Mouse (Mus musculus): ENCODE measurements around the gene Evi5l. TPM values are rescaled to one million over a fixed set of nuclear protein-coding genes. Genes with fewer than 3 reads are reported as not detected.

Evi5l gene
- polyA plus RNA-seq, 1 experiment from 2014 or later, result 86.7 TPM

DNA sequence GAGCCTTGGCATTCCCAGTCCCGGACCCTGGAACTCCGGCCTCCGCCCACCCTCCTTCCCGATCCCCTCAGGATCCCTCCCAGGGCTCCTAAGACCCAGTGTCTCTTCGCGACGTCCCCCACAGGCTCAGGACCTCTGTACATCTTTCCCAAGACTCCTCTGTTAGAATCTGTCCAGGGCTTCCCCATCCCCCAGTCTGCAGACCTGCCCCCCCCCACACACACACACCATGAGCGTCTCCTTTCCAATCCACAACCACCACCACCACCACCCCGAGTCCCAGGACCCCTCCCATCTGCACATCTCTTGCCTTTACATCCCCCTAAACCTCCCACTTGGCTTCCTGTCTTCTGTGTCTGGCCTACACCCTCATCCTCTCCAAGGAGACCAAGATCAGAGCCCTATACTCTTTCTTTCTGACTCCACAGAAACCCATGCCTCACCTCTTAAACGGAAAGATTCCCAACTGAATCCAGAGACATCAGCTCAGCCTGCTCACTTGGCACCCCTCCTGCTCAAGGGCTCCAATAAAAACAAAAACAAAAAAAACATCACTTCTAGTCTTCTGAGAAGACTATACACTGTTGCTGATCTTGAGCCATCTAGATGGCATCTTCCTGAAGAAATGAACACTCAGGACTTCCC, 636 bp downstream of the Evi5l start:
- Histone ChIP-seq H3K9me3 (ENCODE audit: control insufficient read depth, low read length) (no peaks in the 10 kb centered on the region), H3K4me3 (ENCODE audit: low read depth, low read length) (peak overlapping the region; percentile 85), H3K36me3 (ENCODE audit: control insufficient read depth, insufficient read depth, low read length) (no peaks in the 10 kb centered on the region), H3K27me3 (ENCODE audit: control insufficient read depth, insufficient read depth, low read length) (no peaks in the 10 kb centered on the region), H3K4me1 (ENCODE audit: control insufficient read depth, insufficient read depth, low read length) (peaks cover 22% of the 10 kb centered on the region), H3K9ac (replicated peaks; ENCODE audit: low read depth, low read length) (peak overlapping the region; percentile 89), H3K4me2 (ENCODE audit: low read depth, low read length) (peak overlapping the region; percentile 57), H3K27ac (ENCODE audit: low read depth, low read length) (peak overlapping the region; percentile 67)
- WGBS, result 6% methylated on average over 10 of the region's 10 CpGs
- peak; percentile 1; the same call in 1 of the 2 replicates for ATAC-seq (ENCODE audit: low read depth)

DNA sequence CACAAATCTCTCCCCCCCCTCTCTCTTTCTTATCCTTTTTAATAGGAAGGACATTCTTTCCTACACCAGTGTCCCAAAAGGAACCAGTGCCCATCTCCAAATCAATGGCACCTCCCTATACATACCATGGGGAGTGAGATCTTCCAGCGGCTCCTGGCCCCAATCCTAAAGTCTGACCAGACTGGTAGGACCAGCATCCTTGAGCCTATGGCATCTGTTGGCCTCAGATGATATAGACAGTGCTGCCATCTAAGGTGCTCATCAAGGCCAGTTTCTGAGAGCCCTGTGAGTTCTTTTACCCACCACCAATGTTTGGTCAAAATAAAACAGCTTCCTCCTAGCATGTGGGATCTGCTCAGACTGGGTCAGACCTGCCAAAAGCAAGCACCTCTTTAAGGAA, 1.6 kb downstream of the Evi5l start:
- no peaks in the 10 kb centered on the region for H3K27me3 ChIP-seq (ENCODE audit: control insufficient read depth, insufficient read depth, low read length)
- H3K4me2 ChIP-seq (ENCODE audit: low read depth, low read length), result peak overlapping the region; percentile 57
- no peak overlapping the region for H3K27ac ChIP-seq (ENCODE audit: low read depth, low read length)
- peak overlapping the region; percentile 2; the same call in 1 of the 2 replicates for H3K4me3 ChIP-seq (ENCODE audit: low read depth, low read length)
- H3K9me3 ChIP-seq (ENCODE audit: control insufficient read depth, low read length), result no peaks in the 10 kb centered on the region
- H3K36me3 ChIP-seq (ENCODE audit: control insufficient read depth, insufficient read depth, low read length), result no peaks in the 10 kb centered on the region
- H3K9ac ChIP-seq (replicated peaks; ENCODE audit: low read depth, low read length), result no peak overlapping the region
- 85% methylated on average over 1 of the region's 1 CpGs for WGBS
- no peak for ATAC-seq (ENCODE audit: low read depth)
- peaks cover 22% of the 10 kb centered on the region for H3K4me1 ChIP-seq (ENCODE audit: control insufficient read depth, insufficient read depth, low read length)

DNA sequence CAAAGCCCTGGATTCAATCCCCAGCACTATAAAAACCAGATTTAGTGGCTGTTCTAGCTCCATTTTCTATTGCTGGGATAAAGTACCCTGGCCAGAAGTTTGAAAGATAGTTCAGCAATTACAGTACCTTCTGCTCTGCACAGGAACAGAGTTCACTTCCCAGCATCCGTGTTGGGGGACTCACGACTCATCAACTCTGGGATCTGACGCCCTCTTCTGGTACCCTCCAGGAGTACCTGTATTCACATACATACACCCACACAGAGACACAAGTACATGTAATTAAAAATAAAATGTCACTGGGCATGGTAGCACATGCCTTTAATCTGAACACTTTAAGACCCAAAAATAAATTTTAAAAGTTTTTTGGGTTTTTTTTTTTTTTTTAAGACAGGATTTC, 6.1 kb downstream of the Evi5l start:
- no peaks in the 10 kb centered on the region for H3K27me3 ChIP-seq (ENCODE audit: control insufficient read depth, insufficient read depth, low read length)
- H3K4me1 ChIP-seq (ENCODE audit: control insufficient read depth, insufficient read depth, low read length), result peaks cover 18% of the 10 kb centered on the region
- no peak overlapping the region for H3K9ac ChIP-seq (replicated peaks; ENCODE audit: low read depth, low read length)
- no peak overlapping the region for H3K4me3 ChIP-seq (ENCODE audit: low read depth, low read length)
- no peaks in the 10 kb centered on the region for H3K36me3 ChIP-seq (ENCODE audit: control insufficient read depth, insufficient read depth, low read length)
- H3K27ac ChIP-seq (ENCODE audit: low read depth, low read length), result no peak overlapping the region
- H3K4me2 ChIP-seq (ENCODE audit: low read depth, low read length), result no peak overlapping the region
- no peaks in the 10 kb centered on the region for H3K9me3 ChIP-seq (ENCODE audit: control insufficient read depth, low read length)
- ATAC-seq (ENCODE audit: low read depth), result no peak
- WGBS, result 65% methylated on average over 3 of the region's 3 CpGs

DNA sequence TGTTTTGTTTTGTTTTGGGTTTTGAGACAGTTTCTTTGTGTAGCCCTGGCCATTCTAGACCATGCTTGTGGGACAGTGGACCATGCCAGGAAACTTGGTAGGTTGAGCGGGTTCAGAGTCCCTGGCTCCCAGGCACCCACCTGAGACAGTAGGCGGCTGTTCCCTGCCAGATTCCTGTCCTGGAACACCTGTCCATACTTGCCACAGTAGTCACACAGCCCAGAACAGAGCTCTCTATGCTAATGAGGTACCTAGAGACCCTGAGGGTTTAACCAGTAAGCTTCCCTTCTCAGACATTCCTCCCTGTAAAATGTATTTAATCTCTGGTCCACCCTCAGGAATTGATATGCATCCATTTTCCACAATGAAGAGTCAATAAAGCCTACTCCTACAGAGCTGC, 7.7 kb downstream of the Evi5l start:
- no peaks in the 10 kb centered on the region for H3K9me3 ChIP-seq (ENCODE audit: control insufficient read depth, low read length)
- H3K27ac ChIP-seq (ENCODE audit: low read depth, low read length), result no peak overlapping the region
- WGBS, result 72% methylated on average over 2 of the region's 2 CpGs
- 0 out of 2 replicates have a peak, but pooled peaks cover 6% of the 10 kb centered on the region for H3K36me3 ChIP-seq (ENCODE audit: control insufficient read depth, insufficient read depth, low read length)
- ATAC-seq (ENCODE audit: low read depth), result no peak
- no peaks in the 10 kb centered on the region for H3K27me3 ChIP-seq (ENCODE audit: control insufficient read depth, insufficient read depth, low read length)
- H3K9ac ChIP-seq (replicated peaks; ENCODE audit: low read depth, low read length), result no peak overlapping the region
- H3K4me3 ChIP-seq (ENCODE audit: low read depth, low read length), result no peak overlapping the region
- H3K4me1 ChIP-seq (ENCODE audit: control insufficient read depth, insufficient read depth, low read length), result peaks cover 6% of the 10 kb centered on the region; the same call in 1 of the 2 replicates
- H3K4me2 ChIP-seq (ENCODE audit: low read depth, low read length), result no peak overlapping the region

DNA sequence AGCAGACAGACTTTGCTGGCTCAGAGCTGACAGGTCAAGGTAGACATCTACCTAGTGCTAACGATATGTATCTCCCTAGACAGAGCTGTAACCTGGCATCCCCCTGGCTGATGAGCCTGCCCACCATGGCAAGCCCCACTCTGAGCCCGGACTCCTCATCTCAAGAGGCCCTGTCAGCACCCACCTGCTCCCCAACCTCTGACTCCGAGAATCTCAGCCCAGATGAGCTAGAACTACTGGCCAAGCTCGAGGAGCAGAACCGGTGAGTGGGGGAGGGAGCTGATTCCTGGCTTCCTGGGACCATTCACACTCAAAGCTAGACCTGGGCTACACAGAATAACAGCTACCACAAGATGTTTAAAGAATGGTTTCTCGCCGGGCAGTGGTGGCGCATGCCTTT, 17.0 kb downstream of the Evi5l start:
- Histone ChIP-seq H3K9ac (replicated peaks; ENCODE audit: low read depth, low read length) (no peak overlapping the region), H3K36me3 (ENCODE audit: control insufficient read depth, insufficient read depth, low read length) (peaks cover 50% of the 10 kb centered on the region), H3K9me3 (ENCODE audit: control insufficient read depth, low read length) (no peaks in the 10 kb centered on the region), H3K4me3 (ENCODE audit: low read depth, low read length) (no peak overlapping the region), H3K4me1 (ENCODE audit: control insufficient read depth, insufficient read depth, low read length) (no peaks in the 10 kb centered on the region), H3K27me3 (ENCODE audit: control insufficient read depth, insufficient read depth, low read length) (no peaks in the 10 kb centered on the region), H3K4me2 (ENCODE audit: low read depth, low read length) (no peak overlapping the region), H3K27ac (ENCODE audit: low read depth, low read length) (no peak overlapping the region)
- WGBS, result 89% methylated on average over 8 of the region's 8 CpGs
- no peak for ATAC-seq (ENCODE audit: low read depth)

DNA sequence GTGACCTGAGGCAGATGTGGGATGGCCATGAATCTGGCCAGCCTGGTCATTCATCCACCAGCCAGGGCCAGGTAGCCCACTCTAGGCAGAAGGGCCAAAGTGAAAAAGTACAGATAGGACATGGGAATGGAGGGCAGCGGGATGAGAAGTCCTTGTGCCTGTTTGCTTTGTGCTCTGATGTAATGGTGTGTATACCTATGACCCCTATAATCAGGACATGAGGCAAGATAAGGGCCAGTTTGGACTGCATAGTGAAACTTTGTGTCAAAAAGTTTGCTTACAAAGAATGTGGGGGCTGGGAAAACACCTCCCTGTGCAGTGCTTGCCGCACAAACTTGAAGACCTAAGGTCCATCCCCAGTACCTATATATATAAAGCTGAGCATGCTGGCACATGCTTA, 19.8 kb downstream of the Evi5l start:
- Histone ChIP-seq H3K27ac (ENCODE audit: low read depth, low read length) (no peak overlapping the region), H3K36me3 (ENCODE audit: control insufficient read depth, insufficient read depth, low read length) (peaks cover 60% of the 10 kb centered on the region), H3K9me3 (ENCODE audit: control insufficient read depth, low read length) (no peaks in the 10 kb centered on the region), H3K4me3 (ENCODE audit: low read depth, low read length) (no peak overlapping the region), H3K4me1 (ENCODE audit: control insufficient read depth, insufficient read depth, low read length) (no peaks in the 10 kb centered on the region), H3K27me3 (ENCODE audit: control insufficient read depth, insufficient read depth, low read length) (no peaks in the 10 kb centered on the region), H3K4me2 (ENCODE audit: low read depth, low read length) (no peak overlapping the region), H3K9ac (replicated peaks; ENCODE audit: low read depth, low read length) (no peak overlapping the region)
- no peak for ATAC-seq (ENCODE audit: low read depth)
- 95% methylated on average over 2 of the region's 2 CpGs for WGBS

DNA sequence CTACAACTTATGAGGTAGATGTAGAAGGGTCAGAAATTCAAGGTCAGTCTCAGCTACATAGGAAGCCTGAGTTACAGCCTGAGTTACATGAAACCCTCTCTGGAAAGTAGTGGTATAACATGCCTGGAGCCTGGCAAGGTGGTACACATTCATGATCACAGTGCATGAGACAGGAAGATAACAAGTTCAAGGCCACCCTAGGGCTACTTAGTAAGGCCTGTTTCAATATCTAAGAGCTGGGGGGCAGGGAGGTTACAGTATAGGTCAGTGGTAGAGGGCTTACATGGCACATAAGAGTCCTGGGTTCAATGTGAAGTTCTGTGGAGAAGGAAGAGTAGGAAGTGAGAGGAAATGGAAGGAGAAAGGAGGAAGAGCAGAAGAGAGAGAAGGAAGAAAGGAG, 22.2 kb downstream of the Evi5l start:
- no peak for ATAC-seq (ENCODE audit: low read depth)
- Histone ChIP-seq H3K36me3 (ENCODE audit: control insufficient read depth, insufficient read depth, low read length) (peaks cover 63% of the 10 kb centered on the region), H3K4me3 (ENCODE audit: low read depth, low read length) (no peak overlapping the region), H3K27ac (ENCODE audit: low read depth, low read length) (no peak overlapping the region), H3K27me3 (ENCODE audit: control insufficient read depth, insufficient read depth, low read length) (no peaks in the 10 kb centered on the region), H3K9ac (replicated peaks; ENCODE audit: low read depth, low read length) (no peak overlapping the region), H3K4me2 (ENCODE audit: low read depth, low read length) (no peak overlapping the region), H3K4me1 (ENCODE audit: control insufficient read depth, insufficient read depth, low read length) (no peaks in the 10 kb centered on the region), H3K9me3 (ENCODE audit: control insufficient read depth, low read length) (no peaks in the 10 kb centered on the region)

DNA sequence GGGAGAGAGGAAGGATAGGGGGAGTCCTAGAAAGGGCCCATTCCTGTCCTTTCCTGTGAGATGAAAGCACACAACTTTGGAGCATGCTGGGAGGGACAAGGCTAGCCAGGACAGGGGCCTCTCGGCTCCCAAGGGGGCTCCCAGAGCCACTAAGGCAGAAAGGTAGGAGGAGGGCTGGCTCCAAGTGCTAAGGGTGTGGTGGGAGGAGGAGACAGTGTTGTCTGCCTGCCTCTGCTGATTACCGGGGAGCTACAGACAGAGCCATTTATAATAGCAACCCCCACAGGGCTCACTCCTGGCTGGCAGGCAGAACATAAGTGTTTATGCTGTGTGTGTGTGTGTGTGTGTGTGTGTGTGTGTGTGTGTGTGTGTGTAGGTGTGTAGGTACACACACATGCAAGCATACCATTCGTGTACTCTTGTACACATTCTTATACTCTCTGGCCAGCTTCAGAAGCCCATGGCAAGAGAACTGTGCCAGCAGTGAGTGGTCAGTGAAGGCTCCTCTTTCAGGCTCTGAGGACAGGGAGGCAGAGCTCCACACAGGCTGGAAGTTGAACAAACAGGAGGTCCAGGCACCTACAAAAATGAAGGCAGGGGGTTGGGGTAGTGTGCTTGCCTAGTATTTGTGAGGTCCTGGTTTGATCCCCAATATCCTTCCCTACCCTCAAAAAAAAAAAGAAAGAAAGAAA, 22.8 kb downstream of the Evi5l start:
- Histone ChIP-seq H3K27ac (ENCODE audit: low read depth, low read length) (no peak overlapping the region), H3K27me3 (ENCODE audit: control insufficient read depth, insufficient read depth, low read length) (no peaks in the 10 kb centered on the region), H3K9me3 (ENCODE audit: control insufficient read depth, low read length) (no peaks in the 10 kb centered on the region), H3K4me2 (ENCODE audit: low read depth, low read length) (no peak overlapping the region), H3K9ac (replicated peaks; ENCODE audit: low read depth, low read length) (no peak overlapping the region), H3K4me1 (ENCODE audit: control insufficient read depth, insufficient read depth, low read length) (no peaks in the 10 kb centered on the region), H3K4me3 (ENCODE audit: low read depth, low read length) (no peak overlapping the region), H3K36me3 (ENCODE audit: control insufficient read depth, insufficient read depth, low read length) (peaks cover 62% of the 10 kb centered on the region)
- no peak for ATAC-seq (ENCODE audit: low read depth)
- WGBS, result 31% methylated on average over 3 of the region's 3 CpGs

DNA sequence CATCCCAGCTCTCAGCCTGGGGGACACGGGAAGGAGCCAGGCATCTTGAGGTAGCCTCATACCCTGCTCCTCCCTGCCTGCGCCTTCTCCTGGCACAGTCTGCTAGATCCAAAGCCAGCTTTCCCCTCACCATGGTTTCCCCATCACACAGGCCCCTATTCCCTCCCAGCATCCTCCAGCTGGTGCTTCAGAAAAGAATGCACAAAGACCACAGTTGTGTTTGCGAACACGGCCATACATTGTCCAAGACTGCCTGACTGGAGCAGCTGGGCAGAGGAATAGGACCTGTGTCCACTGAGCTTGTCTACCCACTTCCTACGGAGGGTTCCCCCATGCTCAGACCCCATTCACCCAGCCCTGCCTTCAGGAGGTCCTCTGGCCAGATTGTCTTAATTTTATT, 25.9 kb downstream of the Evi5l start:
- Histone ChIP-seq H3K9me3 (ENCODE audit: control insufficient read depth, low read length) (no peaks in the 10 kb centered on the region), H3K36me3 (ENCODE audit: control insufficient read depth, insufficient read depth, low read length) (peaks cover 45% of the 10 kb centered on the region), H3K4me1 (ENCODE audit: control insufficient read depth, insufficient read depth, low read length) (no peaks in the 10 kb centered on the region), H3K27ac (ENCODE audit: low read depth, low read length) (peak overlapping the region; percentile 69), H3K4me3 (ENCODE audit: low read depth, low read length) (no peak overlapping the region), H3K27me3 (ENCODE audit: control insufficient read depth, insufficient read depth, low read length) (no peaks in the 10 kb centered on the region), H3K4me2 (ENCODE audit: low read depth, low read length) (no peak overlapping the region), H3K9ac (replicated peaks; ENCODE audit: low read depth, low read length) (no peak overlapping the region)
- WGBS, result 32% methylated on average over 5 of the region's 5 CpGs
- ATAC-seq (ENCODE audit: low read depth), result peak; percentile 50

All from neural tube, embryonic 14.5 days (tissue).